Mouse (Mus musculus) lung, embryonic 16.5 days (tissue): Measurements from ENCODE around the gene Dnaic1. TPM values are rescaled to one million over a fixed set of nuclear protein-coding genes. Genes with fewer than 3 reads are reported as not detected.
"Not testable (repeated sequence)": the region's sequence is repeated elsewhere in the genome, so short reads cannot be mapped to it uniquely, and the experiment has no call there.

ENCODE experiments used
- ATAC-seq: fragments of 200-750 bp; cut with Nextera tagmentation; 2 replicates; pipeline ENCODE4 v1.8.0; 2017; ENCODE audit warnings: low read depth, mild to moderate bottlenecking, moderate library complexity
- H3K27ac ChIP-seq: fragments of 300-500 bp; sonication (generic); 2 replicates; pipeline ENCODE4 v1.5.1; 2014; ENCODE audit warnings: mild to moderate bottlenecking, control low read depth, low read length
- H3K27me3 ChIP-seq: fragments of 300-500 bp; sonication (generic); 2 replicates; pipeline ENCODE4 v1.6.1; 2014; ENCODE audit warnings: low read depth, low read length, mixed read lengths; ENCODE audit not compliant: control insufficient read depth, insufficient read depth
- H3K36me3 ChIP-seq: fragments of 300-500 bp; sonication (generic); 2 replicates; pipeline ENCODE4 v1.6.1; 2014; ENCODE audit warnings: low read length; ENCODE audit not compliant: control insufficient read depth, insufficient read depth
- H3K4me1 ChIP-seq: fragments of 300-500 bp; sonication (generic); replicated peaks from 2 replicates; pipeline ENCODE4 v1.6.1; 2014; ENCODE audit warnings: low read length, mixed read lengths; ENCODE audit not compliant: control insufficient read depth, insufficient read depth
- H3K4me2 ChIP-seq: fragments of 300-500 bp; sonication (generic); 2 replicates; pipeline ENCODE4 v1.6.1; 2014; ENCODE audit warnings: low read depth, low read length, control low read depth
- H3K4me3 ChIP-seq: fragments of 300-500 bp; sonication (generic); 2 replicates; pipeline ENCODE4 v1.5.1; 2014; ENCODE audit warnings: mild to moderate bottlenecking, low read length, control low read depth
- H3K9ac ChIP-seq: fragments of 300-500 bp; sonication (generic); 2 replicates; pipeline ENCODE4 v1.6.1; 2014; ENCODE audit warnings: low read length, control low read depth
- H3K9me3 ChIP-seq: fragments of 300-500 bp; sonication (generic); 2 replicates; pipeline ENCODE4 v1.6.1; 2016; ENCODE audit warnings: low read length; ENCODE audit not compliant: control insufficient read depth
- WGBS: fragments of 180-500 bp; shearing (Covaris S2); extraction: QIAGEN DNeasy Blood & Tissue Kit; methylation state at CpG from one replicate; pipeline ENCODE4 v1.1.7; 2014; 5-methylcytosine and 5-hydroxymethylcytosine counted together
- polyA plus RNA-seq: library from polyadenylated mRNA; unstranded; fragments of >200 nt; fragmentation: Nextera tagmentation; extraction: Ambion mirVana; gene quantifications from 2 replicates; pipeline ENCODE4 v1.2.1, GENCODE M21; 2015

Dnaic1 gene
- polyA plus RNA-seq, 1 experiment from 2014 or later: 2.9 TPM

- no peak overlapping the region for H3K4me2 ChIP-seq
- no peak for ATAC-seq
- no peak overlapping the region for H3K4me3 ChIP-seq
- H3K27ac ChIP-seq: no peak overlapping the region
- H3K4me1 ChIP-seq: peaks cover 30% of the 10 kb centered on the region
- H3K9me3 ChIP-seq: no peaks in the 10 kb centered on the region
- no peaks in the 10 kb centered on the region for H3K27me3 ChIP-seq
- H3K9ac ChIP-seq: no peak overlapping the region
- 61% methylated on average over 19 of the region's 19 CpGs for WGBS
- no peaks in the 10 kb centered on the region for H3K36me3 ChIP-seq
Observed at GRCm38 (mm10) chr4:41673186-41673585, 103.6 kb downstream of the Dnaic1 start.

GRCm38 (mm10) chr4:41676248-41677005, 106.9 kb downstream of the Dnaic1 start:
- Histone ChIP-seq H3K9me3 (no peaks in the 10 kb centered on the region), H3K36me3 (no peaks in the 10 kb centered on the region), H3K4me3 (no peak overlapping the region), H3K27ac (peak overlapping the region; percentile 55), H3K9ac (no peak overlapping the region), H3K4me1 (peaks cover 41% of the 10 kb centered on the region), H3K27me3 (no peaks in the 10 kb centered on the region), H3K4me2 (no peak overlapping the region)
- 41% methylated on average over 17 of the region's 17 CpGs for WGBS
- ATAC-seq: no peak

- Histone ChIP-seq H3K4me2 (no peak overlapping the region), H3K4me1 (peaks cover 39% of the 10 kb centered on the region), H3K27ac (peak overlapping the region; percentile 55), H3K9me3 (no peaks in the 10 kb centered on the region), H3K27me3 (no peaks in the 10 kb centered on the region), H3K9ac (no peak overlapping the region), H3K4me3 (no peak overlapping the region), H3K36me3 (no peaks in the 10 kb centered on the region)
- peak; percentile 82 for ATAC-seq
- 37% methylated on average over 13 of the region's 13 CpGs for WGBS
Observed at GRCm38 (mm10) chr4:41677006-41677629, 107.5 kb downstream of the Dnaic1 start.

- Histone ChIP-seq H3K4me2 (no peak overlapping the region), H3K36me3 (no peaks in the 10 kb centered on the region), H3K9ac (no peak overlapping the region), H3K27ac (0 out of 2 replicates have a peak overlapping the region, but pooled peaks have one; percentile 13), H3K4me1 (peaks cover 38% of the 10 kb centered on the region), H3K27me3 (peaks cover 2% of the 10 kb centered on the region; the same call in 1 of the 2 replicates), H3K4me3 (no peak overlapping the region), H3K9me3 (no peaks in the 10 kb centered on the region)
- WGBS: 48% methylated on average over 6 of the region's 6 CpGs
- no peak for ATAC-seq
Observed at GRCm38 (mm10) chr4:41678863-41679262, 109.3 kb downstream of the Dnaic1 start.

- Histone ChIP-seq H3K27me3 (peaks cover 2% of the 10 kb centered on the region; the same call in 1 of the 2 replicates), H3K9me3 (no peaks in the 10 kb centered on the region), H3K4me1 (peaks cover 38% of the 10 kb centered on the region), H3K27ac (0 out of 2 replicates have a peak overlapping the region, but pooled peaks have one; percentile 13), H3K4me3 (no peak overlapping the region), H3K4me2 (no peak overlapping the region), H3K9ac (no peak overlapping the region), H3K36me3 (no peaks in the 10 kb centered on the region)
- 57% methylated on average over 1 of the region's 2 CpGs for WGBS
- ATAC-seq: no peak
Observed at GRCm38 (mm10) chr4:41679291-41679690, 109.7 kb downstream of the Dnaic1 start.

GRCm38 (mm10) chr4:41681176-41681575, 111.6 kb downstream of the Dnaic1 start:
- no peak for ATAC-seq
- Histone ChIP-seq H3K36me3 (no peaks in the 10 kb centered on the region), H3K4me1 (peaks cover 35% of the 10 kb centered on the region), H3K4me3 (no peak overlapping the region), H3K4me2 (no peak overlapping the region), H3K9ac (no peak overlapping the region), H3K27ac (no peak overlapping the region), H3K9me3 (no peaks in the 10 kb centered on the region), H3K27me3 (peaks cover 2% of the 10 kb centered on the region; the same call in 1 of the 2 replicates)
- WGBS: 52% methylated on average over 4 of the region's 4 CpGs

GRCm38 (mm10) chr4:41681947-41682346, 112.4 kb downstream of the Dnaic1 start:
- 53% methylated on average over 10 of the region's 10 CpGs for WGBS
- H3K9ac ChIP-seq: no peak overlapping the region
- ATAC-seq: no peak

GRCm38 (mm10) chr4:41682789-41683188, 113.2 kb downstream of the Dnaic1 start:
- H3K4me1 ChIP-seq: peaks cover 19% of the 10 kb centered on the region
- no peak overlapping the region for H3K4me2 ChIP-seq
- no peak for ATAC-seq
- 25% methylated on average over 6 of the region's 6 CpGs for WGBS
- no peak overlapping the region for H3K27ac ChIP-seq
- no peaks in the 10 kb centered on the region for H3K36me3 ChIP-seq
- no peak overlapping the region for H3K4me3 ChIP-seq
- H3K27me3 ChIP-seq: peaks cover 2% of the 10 kb centered on the region; the same call in 1 of the 2 replicates
- no peak overlapping the region for H3K9ac ChIP-seq
- no peaks in the 10 kb centered on the region for H3K9me3 ChIP-seq

More at GRCm38 (mm10) chr4:41681947-41682346, 112.4 kb downstream of the Dnaic1 start:
- Histone ChIP-seq H3K36me3 (no peaks in the 10 kb centered on the region), H3K9me3 (no peaks in the 10 kb centered on the region), H3K27ac (no peak overlapping the region), H3K27me3 (peaks cover 2% of the 10 kb centered on the region; the same call in 1 of the 2 replicates), H3K4me2 (no peak overlapping the region), H3K4me3 (no peak overlapping the region), H3K4me1 (peaks cover 27% of the 10 kb centered on the region)

- H3K36me3 ChIP-seq, H3K27me3 ChIP-seq, H3K27ac ChIP-seq, H3K9me3 ChIP-seq, H3K4me3 ChIP-seq, H3K9ac ChIP-seq: not testable (repeated sequence)
- WGBS: 4% methylated on average over 9 of the region's 27 CpGs
- H3K4me1 ChIP-seq: peaks cover 17% of the 10 kb centered on the region
- ATAC-seq: peak; percentile 58
- H3K4me2 ChIP-seq: peak overlapping the region; percentile 42
Observed at GRCm38 (mm10) chr4:41683303-41683702, 113.7 kb downstream of the Dnaic1 start.
